Mouse (Mus musculus): ENCODE results near the gene Cxcl1. TPM values are rescaled to one million over a fixed set of nuclear protein-coding genes. Genes with fewer than 3 reads are reported as not detected.

Cxcl1 gene
- polyA plus RNA-seq, 1 experiment from 2014 or later: not detected

DNA sequence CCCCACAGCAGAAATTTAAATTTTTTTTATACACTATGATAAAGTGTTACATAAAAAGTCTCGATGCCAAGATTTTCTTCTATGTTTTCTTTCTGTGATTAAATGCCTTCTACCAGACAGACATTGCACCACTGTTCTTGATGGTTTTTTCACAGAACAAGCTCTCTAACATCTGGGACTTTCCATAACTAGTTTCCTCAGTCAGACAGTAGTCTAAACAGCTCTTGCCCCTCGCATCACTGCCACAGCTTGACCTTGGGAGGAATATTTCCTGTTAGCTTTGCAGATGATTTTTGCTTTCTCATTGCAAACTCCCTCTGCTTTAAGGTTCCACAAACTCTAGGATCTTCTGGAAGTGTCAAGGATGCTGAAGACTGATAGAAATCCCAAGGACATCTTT is 39.5 kb downstream of the Cxcl1 start:
- WGBS: 63% methylated on average over 2 of the region's 2 CpGs

GRCm38 (mm10) chr5:90930971-90931851 is 40.2 kb downstream of the Cxcl1 start, which contains the start of gene Mthfd2l:
Gene Mthfd2l, plus strand, starts transcription at chr5:90931117.
- 0 out of 2 replicates have a peak, but pooled peaks cover 3% of the 10 kb centered on the region for H3K4me1 ChIP-seq (replicated peaks; ENCODE audit: control insufficient read depth, insufficient read depth, low read length)
- DNase-seq (ENCODE audit: low spot score): peak; percentile 94
- peak; percentile 99 for ATAC-seq (replicated peaks; ENCODE audit: low FRiP score)
- peak within 1 kb of the TSS; percentile 97 for H3K27ac ChIP-seq (ENCODE audit: low read depth, low read length)
- H3K27me3 ChIP-seq (ENCODE audit: control insufficient read depth, insufficient read depth, low read length): no peaks in the 10 kb centered on the region
- under 1% methylated on average over 79 of the region's 79 CpGs for WGBS
- peak within 1 kb of the TSS; percentile 99 for H3K9ac ChIP-seq (ENCODE audit: low read length)
- H3K4me2 ChIP-seq (ENCODE audit: low read depth, low read length, severe bottlenecking): peak within 1 kb of the TSS; percentile 58
- H3K9me3 ChIP-seq (ENCODE audit: control insufficient read depth, low read length): no peaks in the 10 kb centered on the region
- H3K36me3 ChIP-seq (ENCODE audit: control insufficient read depth, insufficient read depth, low read length): no peaks in the 10 kb centered on the region; the same call in 1 of the 2 replicates
- H3K4me3 ChIP-seq (ENCODE audit: low read depth, low read length): peak within 1 kb of the TSS; percentile 75

More for the DNA sequence above, 39.5 kb downstream of the Cxcl1 start:
- Histone ChIP-seq H3K27ac (ENCODE audit: low read depth, low read length) (peak overlapping the region; percentile 97), H3K4me3 (ENCODE audit: low read depth, low read length) (peak overlapping the region; percentile 75), H3K27me3 (ENCODE audit: control insufficient read depth, insufficient read depth, low read length) (no peaks in the 10 kb centered on the region), H3K4me1 (replicated peaks; ENCODE audit: control insufficient read depth, insufficient read depth, low read length) (0 out of 2 replicates have a peak, but pooled peaks cover 3% of the 10 kb centered on the region), H3K4me2 (ENCODE audit: low read depth, low read length, severe bottlenecking) (peak overlapping the region; percentile 58), H3K9me3 (ENCODE audit: control insufficient read depth, low read length) (no peaks in the 10 kb centered on the region), H3K9ac (ENCODE audit: low read length) (peak overlapping the region; percentile 99), H3K36me3 (ENCODE audit: control insufficient read depth, insufficient read depth, low read length) (no peaks in the 10 kb centered on the region; the same call in 1 of the 2 replicates)
- ATAC-seq (replicated peaks; ENCODE audit: low FRiP score) (no peak; the same call in 1 of the 2 replicates), DNase-seq (ENCODE audit: low spot score) (no peak)

- DNase-seq (ENCODE audit: low spot score) (no peak), ATAC-seq (replicated peaks; ENCODE audit: low FRiP score) (peak; percentile 14; the same call in 1 of the 2 replicates)
- WGBS: 7% methylated on average over 6 of the region's 6 CpGs
- Histone ChIP-seq H3K9me3 (ENCODE audit: control insufficient read depth, low read length) (no peaks in the 10 kb centered on the region), H3K4me3 (ENCODE audit: low read depth, low read length) (peak overlapping the region; percentile 75), H3K27ac (ENCODE audit: low read depth, low read length) (peak overlapping the region; percentile 97), H3K27me3 (ENCODE audit: control insufficient read depth, insufficient read depth, low read length) (no peaks in the 10 kb centered on the region), H3K36me3 (ENCODE audit: control insufficient read depth, insufficient read depth, low read length) (no peaks in the 10 kb centered on the region; the same call in 1 of the 2 replicates), H3K9ac (ENCODE audit: low read length) (peak overlapping the region; percentile 99), H3K4me1 (replicated peaks; ENCODE audit: control insufficient read depth, insufficient read depth, low read length) (0 out of 2 replicates have a peak, but pooled peaks cover 3% of the 10 kb centered on the region), H3K4me2 (ENCODE audit: low read depth, low read length, severe bottlenecking) (peak overlapping the region; percentile 58)
Measured at GRCm38 (mm10) chr5:90931911-90932310, 40.9 kb downstream of the Cxcl1 start.

GRCm38 (mm10) chr5:90936706-90937105 is 45.7 kb downstream of the Cxcl1 start:
- H3K36me3 ChIP-seq (ENCODE audit: control insufficient read depth, insufficient read depth, low read length): no peaks in the 10 kb centered on the region; the same call in 1 of the 2 replicates
- no peak for DNase-seq (ENCODE audit: low spot score)
- H3K4me2 ChIP-seq (ENCODE audit: low read depth, low read length, severe bottlenecking): no peak overlapping the region
- no peak overlapping the region for H3K4me3 ChIP-seq (ENCODE audit: low read depth, low read length)
- no peak overlapping the region for H3K27ac ChIP-seq (ENCODE audit: low read depth, low read length)
- no peaks in the 10 kb centered on the region for H3K27me3 ChIP-seq (ENCODE audit: control insufficient read depth, insufficient read depth, low read length)
- H3K9me3 ChIP-seq (ENCODE audit: control insufficient read depth, low read length): no peaks in the 10 kb centered on the region
- 91% methylated on average over 2 of the region's 2 CpGs for WGBS
- no peak for ATAC-seq (replicated peaks; ENCODE audit: low FRiP score)
- 0 out of 2 replicates have a peak, but pooled peaks cover 3% of the 10 kb centered on the region for H3K4me1 ChIP-seq (replicated peaks; ENCODE audit: control insufficient read depth, insufficient read depth, low read length)
- H3K9ac ChIP-seq (ENCODE audit: low read length): no peak overlapping the region

Other genes with a start within 250 kb of the Cxcl1 start
- gene Cxcl5, start 131.9 kb upstream of the Cxcl1 start, polyA plus RNA-seq (2014; fragmentation: Nextera tagmentation; extraction: Ambion mirVana): 0.17 TPM in 1 of 2 replicates, not detected in the other
- gene Ppbp, start 122.7 kb upstream of the Cxcl1 start, polyA plus RNA-seq (2014; fragmentation: Nextera tagmentation; extraction: Ambion mirVana): 15.5 and 15.9 TPM in 2 replicates
- gene Pf4, start 118.8 kb upstream of the Cxcl1 start, polyA plus RNA-seq (2014; fragmentation: Nextera tagmentation; extraction: Ambion mirVana): 61.3 and 65.9 TPM in 2 replicates
- not detected in 2 replicates for gene Cxcl3, start 105.1 kb upstream of the Cxcl1 start, polyA plus RNA-seq (2014; fragmentation: Nextera tagmentation; extraction: Ambion mirVana)
- gene Cxcl15, start 96.7 kb upstream of the Cxcl1 start, polyA plus RNA-seq (2014; fragmentation: Nextera tagmentation; extraction: Ambion mirVana): not detected in 2 replicates
- gene Cxcl2, start 12.6 kb downstream of the Cxcl1 start, polyA plus RNA-seq (2014; fragmentation: Nextera tagmentation; extraction: Ambion mirVana): not detected in 2 replicates
- gene Mthfd2l, start 39.9 kb downstream of the Cxcl1 start, polyA plus RNA-seq (2014; fragmentation: Nextera tagmentation; extraction: Ambion mirVana): 78.3 and 85.0 TPM in 2 replicates
- 0.24 and 0.33 TPM in 2 replicates for gene Epgn, start 136.2 kb downstream of the Cxcl1 start, polyA plus RNA-seq (2014; fragmentation: Nextera tagmentation; extraction: Ambion mirVana)
- gene Ereg, start 183.4 kb downstream of the Cxcl1 start, polyA plus RNA-seq (2014; fragmentation: Nextera tagmentation; extraction: Ambion mirVana): 0.11 TPM in 1 of 2 replicates, not detected in the other
- 0.16 TPM in 1 of 2 replicates, not detected in the other for gene Areg, start 248.4 kb downstream of the Cxcl1 start, polyA plus RNA-seq (2014; fragmentation: Nextera tagmentation; extraction: Ambion mirVana)

Data from forebrain, embryonic 11.5 days (tissue).